Mouse (Mus musculus) kidney, postnatal 0 days (tissue): ENCODE results near the gene Adora1. TPM values are rescaled to one million over a fixed set of nuclear protein-coding genes. Genes with fewer than 3 reads are reported as not detected.
A peak's percentile ranks its signal among the peaks of the same experiment; 100 is the strongest.

ENCODE experiments used
- ATAC-seq: fragments of 200-750 bp; cut with Nextera tagmentation; replicated peaks from 2 replicates; pipeline ENCODE4 v1.8.0; 2017; ENCODE audit warnings: low read depth, moderate number of reproducible peaks, moderate TSS enrichment, moderate library complexity; ENCODE audit not compliant: low FRiP score
- DNase-seq: peaks from one replicate; pipeline ENCODE4 v3.0.0-alpha.2; 2016; ENCODE audit warnings: low spot score
- H3K27ac ChIP-seq: fragments of 300-500 bp; sonication (generic); 2 replicates; pipeline ENCODE4 v1.5.1; 2014; ENCODE audit warnings: mild to moderate bottlenecking
- H3K27me3 ChIP-seq: fragments of 300-500 bp; sonication (generic); 2 replicates; pipeline ENCODE4 v1.6.1; 2014; ENCODE audit warnings: low read length, mixed read lengths; ENCODE audit not compliant: insufficient read depth
- H3K36me3 ChIP-seq: fragments of 300-500 bp; sonication (generic); 2 replicates; pipeline ENCODE4 v1.6.1; 2014; ENCODE audit warnings: low read length, mixed read lengths; ENCODE audit not compliant: insufficient read depth
- H3K4me1 ChIP-seq: fragments of 300-500 bp; sonication (generic); replicated peaks from 2 replicates; pipeline ENCODE4 v1.6.1; 2014; ENCODE audit warnings: antibody characterized with exemption, low read length, mixed read lengths; ENCODE audit not compliant: insufficient read depth
- H3K4me2 ChIP-seq: fragments of 300-500 bp; sonication (generic); 2 replicates; pipeline ENCODE4 v1.6.1; 2014; ENCODE audit warnings: mild to moderate bottlenecking, low read length, moderate library complexity, mixed read lengths
- H3K4me3 ChIP-seq: fragments of 300-500 bp; sonication (generic); replicated peaks from 2 replicates; pipeline ENCODE4 v1.5.1; 2014; ENCODE audit warnings: low read depth, low read length
- H3K9ac ChIP-seq: fragments of 300-500 bp; sonication (generic); 2 replicates; pipeline ENCODE4 v1.6.1; 2014; ENCODE audit warnings: low read depth, low read length
- H3K9me3 ChIP-seq: fragments of 300-500 bp; sonication (generic); replicated peaks from 2 replicates; pipeline ENCODE4 v1.6.1; 2016; ENCODE audit warnings: low read length, inconsistent platforms, mixed read lengths
- CTCF ChIP-seq: IDR thresholded peaks from 2 replicates; pipeline ENCODE4 v1.5.1; 2016; ENCODE audit warnings: antibody characterized with exemption, low read depth, mild to moderate bottlenecking, moderate library complexity
- WGBS: fragments of 180-500 bp; shearing (Covaris S2); extraction: QIAGEN DNeasy Blood & Tissue Kit; methylation state at CpG from one replicate; pipeline ENCODE4 v1.1.7; 2014; 5-methylcytosine and 5-hydroxymethylcytosine counted together
- polyA plus RNA-seq: library from polyadenylated mRNA; unstranded; fragments of >200 nt; fragmentation: Nextera tagmentation; extraction: Ambion mirVana; gene quantifications from 2 replicates; pipeline ENCODE4 v1.2.1, GENCODE M21; 2015

The Adora1 gene
- polyA plus RNA-seq = 11.7 and 13.7 TPM in 2 replicates

DNA sequence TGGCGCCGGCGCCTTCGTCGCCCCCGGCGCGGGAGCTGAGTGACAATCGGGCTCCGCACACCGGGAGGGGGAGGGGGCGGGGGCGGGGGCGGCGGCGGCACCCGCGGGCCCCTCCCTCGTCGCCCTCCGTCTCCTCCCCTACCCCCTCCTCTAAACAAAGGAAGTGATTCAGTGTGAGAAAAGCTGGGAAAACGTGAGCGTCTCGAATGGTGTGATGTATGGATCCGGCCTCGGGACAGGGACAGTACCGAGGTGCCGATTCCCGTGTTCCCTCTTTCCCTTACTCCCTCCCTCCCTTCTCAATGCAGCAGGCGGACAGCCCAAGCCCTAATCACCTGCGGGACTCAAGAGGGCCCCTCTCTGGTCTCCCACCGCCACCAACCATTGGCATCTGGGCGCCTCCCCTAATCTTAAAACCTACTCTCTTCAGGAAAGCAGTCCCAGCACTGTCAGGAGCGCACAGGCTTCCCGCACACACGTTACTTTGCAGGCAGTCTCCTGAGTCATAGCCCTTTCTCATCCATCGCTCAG lies at the start of gene Adora1:
Adora1 (minus strand) TSS at position 41 of the 531 bp plus-strand sequence.
- H3K4me1 ChIP-seq = peaks cover 18% of the 10 kb centered on the region; the same call in 1 of the 2 replicates
- H3K27ac ChIP-seq = peak within 1 kb of the TSS; percentile 81; the same call in 1 of the 2 replicates
- no peak for TF ChIP-seq CTCF
- H3K9ac ChIP-seq = peak within 1 kb of the TSS; percentile 46; the same call in 1 of the 2 replicates
- 0 out of 2 replicates have a peak, but pooled peaks cover 3% of the 10 kb centered on the region for H3K27me3 ChIP-seq
- ATAC-seq (no peak), DNase-seq (no peak)
- no peaks in the 10 kb centered on the region for H3K36me3 ChIP-seq
- peak within 1 kb of the TSS; percentile 68 for H3K4me2 ChIP-seq
- H3K4me3 ChIP-seq = peak within 1 kb of the TSS; percentile 31
- no peaks in the 10 kb centered on the region for H3K9me3 ChIP-seq
- 1% methylated on average over 34 of the region's 37 CpGs for whole genome bisulfite sequencing

DNA sequence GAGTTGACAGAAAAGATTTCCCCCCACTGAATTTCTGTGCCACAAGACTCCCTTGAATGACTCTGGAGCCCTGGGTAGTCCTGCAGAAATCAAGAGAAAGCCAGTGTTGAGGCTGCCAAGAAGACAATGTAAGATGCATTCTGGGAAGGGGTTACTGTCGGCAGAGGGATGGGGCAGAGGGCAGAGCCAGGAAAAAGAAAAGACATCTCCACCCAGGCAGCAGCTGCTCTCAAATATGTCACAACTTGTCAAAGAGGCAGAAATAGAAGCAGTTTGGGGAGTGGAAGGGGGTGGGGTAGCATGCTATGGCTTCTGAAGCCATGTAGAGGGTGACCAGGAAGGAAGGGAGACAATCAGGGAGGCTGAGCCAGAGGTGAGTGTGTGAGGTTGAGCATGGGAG lies 47.9 kb upstream of the Adora1 start:
- WGBS = 50% methylated on average over 1 of the region's 1 CpGs
- ATAC-seq = no peak

DNA sequence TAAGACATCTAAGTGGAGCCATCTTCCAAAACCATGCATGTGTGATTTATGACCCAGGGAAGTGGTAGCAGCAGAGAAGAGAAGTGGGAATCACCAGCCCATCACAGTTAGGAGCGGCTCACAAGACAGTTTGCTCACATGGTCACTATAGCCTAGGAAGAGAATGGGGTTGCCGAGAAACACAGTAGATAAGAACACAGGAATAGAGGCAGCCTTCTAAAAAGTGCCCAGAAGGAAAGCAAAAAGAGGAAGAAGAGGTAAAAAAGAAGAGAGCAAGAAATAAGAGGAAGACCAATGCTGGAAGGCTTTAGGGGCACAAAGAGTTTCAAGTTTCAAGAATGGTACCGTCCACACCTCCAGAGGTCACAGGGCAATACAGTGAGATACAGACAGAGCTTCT lies 47.1 kb upstream of the Adora1 start:
- Histone ChIP-seq H3K4me1 (no peaks in the 10 kb centered on the region), H3K4me2 (no peak overlapping the region), H3K9me3 (no peaks in the 10 kb centered on the region), H3K36me3 (no peaks in the 10 kb centered on the region), H3K27ac (no peak overlapping the region), H3K27me3 (no peaks in the 10 kb centered on the region), H3K4me3 (no peak overlapping the region), H3K9ac (no peak overlapping the region)
- DNase-seq (no peak), ATAC-seq (no peak)
- TF ChIP-seq CTCF = no peak
- 46% methylated on average over 3 of the region's 3 CpGs for WGBS

More for the DNA sequence above, 47.9 kb upstream of the Adora1 start:
- Histone ChIP-seq H3K36me3 (no peaks in the 10 kb centered on the region), H3K4me3 (no peak overlapping the region), H3K9ac (no peak overlapping the region), H3K27ac (no peak overlapping the region), H3K27me3 (no peaks in the 10 kb centered on the region), H3K4me1 (no peaks in the 10 kb centered on the region), H3K9me3 (no peaks in the 10 kb centered on the region), H3K4me2 (no peak overlapping the region)
- no peak for TF ChIP-seq CTCF
- no peak for DNase-seq

DNA sequence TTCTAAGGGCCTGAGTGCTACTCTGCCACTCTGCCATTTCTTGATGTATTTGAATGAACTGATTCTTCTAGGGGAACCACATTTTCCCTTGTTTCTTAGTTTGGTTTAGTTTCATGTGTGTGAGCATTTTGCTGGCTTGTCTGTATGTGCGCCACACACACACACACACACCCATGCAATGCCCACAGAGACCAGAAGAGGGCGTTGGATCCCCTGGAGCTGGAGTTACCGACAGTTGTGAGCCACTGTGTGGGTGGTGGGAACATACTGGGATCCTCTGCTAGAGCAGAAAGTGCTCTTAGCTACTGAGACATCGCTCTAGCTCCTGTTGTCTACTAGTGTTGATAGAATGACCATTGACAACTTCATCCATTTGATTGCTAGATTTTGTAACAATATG lies 46.3 kb upstream of the Adora1 start:
- TF ChIP-seq CTCF = peak; percentile 22; the same call in 1 of the 2 replicates
- Histone ChIP-seq H3K27me3 (no peaks in the 10 kb centered on the region), H3K4me1 (no peaks in the 10 kb centered on the region), H3K4me3 (no peak overlapping the region), H3K36me3 (no peaks in the 10 kb centered on the region), H3K9ac (no peak overlapping the region), H3K9me3 (no peaks in the 10 kb centered on the region), H3K27ac (no peak overlapping the region), H3K4me2 (no peak overlapping the region)
- DNase-seq (no peak), ATAC-seq (no peak)
- WGBS = 74% methylated on average over 4 of the region's 4 CpGs

DNA sequence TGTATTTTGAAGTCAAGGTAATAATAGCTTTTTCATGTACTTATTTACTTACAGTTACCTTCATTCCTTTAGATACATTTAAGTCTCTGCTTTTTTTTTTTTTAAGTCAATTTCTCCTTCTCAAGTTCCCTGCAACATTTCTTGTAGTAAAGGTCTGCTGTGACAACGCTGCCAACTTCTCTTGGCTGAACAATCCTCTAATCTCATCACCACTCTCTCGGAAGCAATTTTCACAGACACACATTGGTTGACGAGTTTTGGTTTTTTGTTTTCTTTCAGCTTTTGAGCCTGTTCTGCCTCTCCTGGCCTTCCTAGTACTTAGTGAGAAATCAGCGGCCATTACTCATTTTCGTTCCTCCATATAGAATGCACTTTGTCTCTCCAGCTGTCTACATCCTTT lies 44.9 kb upstream of the Adora1 start:
- 86% methylated on average over 5 of the region's 5 CpGs for WGBS
- ATAC-seq = no peak

DNA sequence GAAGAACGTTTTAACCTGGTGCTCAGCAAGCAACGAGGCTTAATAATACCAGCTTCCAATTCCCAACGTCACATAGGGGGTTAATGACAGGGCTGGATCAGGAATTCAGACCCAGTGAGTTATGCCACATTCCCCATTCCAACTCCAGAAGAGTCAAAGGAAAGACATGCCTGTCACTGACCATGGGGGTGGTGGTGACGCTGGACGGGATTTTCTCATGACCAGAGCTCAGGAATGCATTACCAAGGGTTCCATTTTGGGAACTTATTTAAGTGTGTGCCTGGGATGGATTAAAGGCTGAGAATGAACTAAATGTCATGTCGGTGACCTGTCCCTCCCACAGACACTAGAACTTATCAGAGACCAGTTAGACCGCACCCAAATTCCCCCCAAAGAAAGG lies 41.6 kb upstream of the Adora1 start:
- no peaks in the 10 kb centered on the region for H3K9me3 ChIP-seq
- no peak overlapping the region for H3K27ac ChIP-seq
- ATAC-seq = no peak
- H3K4me2 ChIP-seq = no peak overlapping the region
- no peak overlapping the region for H3K4me3 ChIP-seq
- DNase-seq = no peak
- no peak overlapping the region for H3K9ac ChIP-seq
- H3K4me1 ChIP-seq = peaks cover 5% of the 10 kb centered on the region; the same call in 1 of the 2 replicates
- TF ChIP-seq CTCF = no peak
- H3K27me3 ChIP-seq = no peaks in the 10 kb centered on the region
- H3K36me3 ChIP-seq = no peaks in the 10 kb centered on the region
- 69% methylated on average over 7 of the region's 7 CpGs for WGBS

More for the DNA sequence above, 44.9 kb upstream of the Adora1 start:
- DNase-seq = no peak
- Histone ChIP-seq H3K4me2 (no peak overlapping the region), H3K27me3 (no peaks in the 10 kb centered on the region), H3K9ac (no peak overlapping the region), H3K9me3 (no peaks in the 10 kb centered on the region), H3K27ac (no peak overlapping the region), H3K4me3 (no peak overlapping the region), H3K4me1 (peaks cover 5% of the 10 kb centered on the region; the same call in 1 of the 2 replicates), H3K36me3 (no peaks in the 10 kb centered on the region)
- TF ChIP-seq CTCF = no peak
